Mouse (Mus musculus): ENCODE results near the gene Bnipl.

DNA sequence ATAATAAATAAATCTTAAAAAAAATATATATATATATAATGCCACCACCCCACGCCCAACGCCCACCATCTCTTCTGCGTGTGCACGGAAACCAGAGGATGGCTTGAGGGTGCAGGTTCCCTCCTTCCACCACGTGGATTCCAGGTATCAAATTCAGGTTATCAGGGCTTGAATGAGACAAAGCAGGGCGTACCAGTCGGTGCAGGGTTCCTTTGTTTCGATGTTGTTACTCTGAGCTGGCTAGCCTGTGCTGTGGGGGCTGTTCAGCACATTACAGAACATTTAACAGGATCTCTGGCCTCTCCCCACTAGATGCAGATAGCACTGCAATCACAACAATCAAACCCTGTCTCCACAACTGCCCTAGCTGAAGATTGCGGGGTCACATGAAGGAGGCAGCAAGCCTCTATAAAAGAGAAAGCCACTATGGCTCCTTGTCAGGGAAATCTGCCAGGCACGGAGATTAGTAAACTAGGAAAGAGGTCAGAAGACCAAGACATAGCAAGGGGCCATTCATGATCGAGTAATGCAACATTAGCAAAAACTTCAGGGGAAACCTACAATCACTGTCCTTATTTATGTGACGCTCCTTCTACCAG, 19.9 kb upstream of the Bnipl start:
- TF ChIP-seq MAFK (IDR thresholded peaks at IDR 0.05; ENCODE audit: insufficient read depth, low read depth, low read length): no peak
- no peak for TF ChIP-seq ZC3H11A (IDR thresholded peaks at IDR 0.05; ENCODE audit: borderline replicate concordance, low read depth, low read length)

Measured in ES-E14 (cell line).